8 mouse cellular contexts compared by ENCODE assay signal in the genomic region with DNA sequence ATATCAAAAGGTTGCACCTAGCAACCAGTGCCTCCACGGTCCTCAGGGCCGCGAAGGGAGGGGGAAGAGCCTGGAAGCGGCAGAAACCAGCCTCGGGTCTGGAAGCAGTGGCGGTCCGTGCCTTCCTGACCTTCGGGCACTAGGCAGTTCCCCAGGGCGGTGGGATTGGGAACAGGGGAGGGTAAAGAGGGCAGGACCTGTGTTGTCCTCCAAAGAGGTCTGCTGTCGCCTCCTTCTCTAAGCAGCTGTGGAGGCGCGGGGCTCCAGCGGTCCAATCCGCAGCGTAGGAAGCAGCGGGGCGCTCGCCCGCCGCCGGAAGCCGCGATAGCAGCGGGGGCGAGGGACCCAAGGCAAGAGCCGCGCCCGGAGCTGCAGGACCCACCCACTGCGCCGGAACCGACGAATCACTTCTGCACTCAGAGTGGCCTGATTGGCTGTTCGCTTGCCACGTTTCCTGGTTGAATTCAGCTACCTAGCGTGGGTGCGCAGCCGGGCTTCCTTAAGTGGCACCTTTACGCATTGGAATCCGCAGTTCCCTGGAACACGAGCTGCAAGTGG. TPM values are rescaled to one million over a fixed set of nuclear protein-coding genes. Genes with fewer than 3 reads are reported as not detected.
DNase-seq lines count a peak whose midpoint lies in the region; ATAC-seq and TF ChIP-seq lines count a peak whose summit lies in the region.

TSS of gene Trim68 (minus strand) at position 384 of the 558 bp plus-strand sequence.

- peak within 1 kb of the TSS; percentile 68 for H3K9ac ChIP-seq in CH12.LX (ENCODE audit: insufficient read depth, low read depth)
- peak within 1 kb of the TSS; percentile 73 for H3K9ac ChIP-seq in forebrain, embryonic 13.5 days
- H3K9ac ChIP-seq in liver, postnatal 0 days (replicated peaks), result peak within 1 kb of the TSS; percentile 57
- H3K9ac ChIP-seq in neural tube, embryonic 14.5 days (replicated peaks; ENCODE audit: low read depth, low read length), result peak within 1 kb of the TSS; percentile 74

- in situ Hi-C loops in CH12.LX (cut with MboI; ENCODE audit: low pct_ligation_motif_present, low pct_unique_long_range_greater_than_20kb, low sequenced_read_pairs), result no loop called here

- peaks cover 4 to 24% of the 10 kb centered on the region in 2 experiments for H3K36me3 ChIP-seq in CH12.LX (replicated peaks in 1 of 2; ENCODE audit: control insufficient read depth in 1 of 2, insufficient read depth in 1 of 2, low read length in 1 of 2)
- H3K36me3 ChIP-seq in forebrain, embryonic 13.5 days (ENCODE audit: poor library complexity, severe bottlenecking), result no peaks in the 10 kb centered on the region
- H3K36me3 ChIP-seq in liver, postnatal 0 days (replicated peaks; ENCODE audit: insufficient read depth, low read length), result no peaks in the 10 kb centered on the region
- H3K36me3 ChIP-seq in neural tube, embryonic 14.5 days (ENCODE audit: control insufficient read depth, insufficient read depth, low read length), result no peaks in the 10 kb centered on the region

- H3K27me3 ChIP-seq in CH12.LX (replicated peaks), result no peaks in the 10 kb centered on the region
- no peaks in the 10 kb centered on the region for H3K27me3 ChIP-seq in forebrain, embryonic 13.5 days
- H3K27me3 ChIP-seq in liver, postnatal 0 days (ENCODE audit: insufficient read depth, low read length), result no peaks in the 10 kb centered on the region
- no peaks in the 10 kb centered on the region for H3K27me3 ChIP-seq in neural tube, embryonic 14.5 days (ENCODE audit: control insufficient read depth, insufficient read depth, low read length)

- peak; percentile 93 for DNase-seq in CH12.LX (ENCODE audit: extremely low read depth)
- DNase-seq in heart, postnatal 10 days, result peak; percentile 92 to 93
- peak; percentile 69 for DNase-seq in large intestine, adult 2 months (ENCODE audit: low read depth, low spot score)
- peak; percentile 85 for DNase-seq in liver, postnatal 0 days
- peak; percentile 88 for DNase-seq in testis, postnatal 10 days (ENCODE audit: low spot score)

- no peak for TF ChIP-seq RAD21 in CH12.LX (IDR thresholded peaks at IDR 0.05; ENCODE audit: low read depth, low read length)

- peak; percentile 87 for TF ChIP-seq POLR2A in CH12.LX (IDR thresholded peaks at IDR 0.05; ENCODE audit: low read depth, low read length)

- peak; percentile 86 for ATAC-seq in cerebellum, adult (ENCODE audit: insufficient number of reproducible peaks, low FRiP score, low TSS enrichment)
- peak; percentile 100 for ATAC-seq in forebrain, embryonic 13.5 days
- ATAC-seq in liver, postnatal 0 days, result peak; percentile 99
- peak; percentile 100 for ATAC-seq in neural tube, embryonic 14.5 days (ENCODE audit: low read depth)

- under 1% methylated on average over 39 of the region's 40 CpGs for WGBS in forebrain, embryonic 13.5 days
- WGBS in large intestine, adult 2 months, result under 1% methylated on average over 40 of the region's 40 CpGs
- 1% methylated on average over 33 of the region's 40 CpGs for WGBS in liver, postnatal 0 days (ENCODE audit: insufficient replicate concordance)
- under 1% methylated on average over 34 of the region's 40 CpGs for WGBS in neural tube, embryonic 14.5 days

- H3K4me1 ChIP-seq in CH12.LX (ENCODE audit: control insufficient read depth in 1 of 2, insufficient read depth in 2 of 2), result peaks cover 0 to 13% of the 10 kb centered on the region in 2 experiments; a peak in 1 of 4 replicates
- no peaks in the 10 kb centered on the region; the same call in 1 of the 2 replicates for H3K4me1 ChIP-seq in forebrain, embryonic 13.5 days
- H3K4me1 ChIP-seq in liver, postnatal 0 days (ENCODE audit: insufficient read depth), result no peaks in the 10 kb centered on the region
- H3K4me1 ChIP-seq in neural tube, embryonic 14.5 days (ENCODE audit: control insufficient read depth, insufficient read depth, low read length), result no peaks in the 10 kb centered on the region

- TF ChIP-seq EP300 in CH12.LX (IDR thresholded peaks at IDR 0.05; ENCODE audit: low read length), result no peak
- TF ChIP-seq EP300 in liver, postnatal 0 days (IDR thresholded peaks at IDR 0.05; ENCODE audit: low read depth), result no peak

- dilution Hi-C loops in CH12.LX (cut with MboI; ENCODE audit: extremely low pct_ligation_motif_present, extremely low pct_unique_long_range_greater_than_20kb, low sequenced_read_pairs), result no loop called here

- H3K79me2 ChIP-seq in CH12.LX (replicated peaks; ENCODE audit: control insufficient read depth, extremely low read depth, insufficient read depth, poor library complexity, severe bottlenecking), result no peaks in the 10 kb centered on the region

- no peak for TF ChIP-seq CTCF in CH12.LX (conservative IDR thresholded peaks at IDR 0.05 in 1 of 2, IDR thresholded peaks at IDR 0.05 in 1 of 2; ENCODE audit: low read depth in 2 of 2, low read length in 2 of 2)
- no peak for TF ChIP-seq CTCF in liver, postnatal 0 days (IDR thresholded peaks at IDR 0.05; ENCODE audit: low read depth)

- intact Hi-C loops in heart, postnatal 10 days (cut with DNase I), result no loop called here

- no peaks in the 10 kb centered on the region for H3K9me3 ChIP-seq in CH12.LX (replicated peaks; ENCODE audit: low read length)
- no peaks in the 10 kb centered on the region for H3K9me3 ChIP-seq in forebrain, embryonic 13.5 days (replicated peaks)
- H3K9me3 ChIP-seq in liver, postnatal 0 days (ENCODE audit: low read length), result peaks cover 2% of the 10 kb centered on the region; the same call in 1 of the 2 replicates
- no peaks in the 10 kb centered on the region for H3K9me3 ChIP-seq in neural tube, embryonic 14.5 days (ENCODE audit: control insufficient read depth, low read length)

- peak within 1 kb of the TSS; percentile 68 for H3K4me2 ChIP-seq in CH12.LX (ENCODE audit: insufficient read depth, low read depth, poor library complexity, severe bottlenecking)
- peak within 1 kb of the TSS; percentile 75 for H3K4me2 ChIP-seq in forebrain, embryonic 13.5 days
- H3K4me2 ChIP-seq in liver, postnatal 0 days (ENCODE audit: low read depth, low read length), result peak within 1 kb of the TSS; percentile 84
- H3K4me2 ChIP-seq in neural tube, embryonic 14.5 days (ENCODE audit: low read depth, low read length), result peak within 1 kb of the TSS; percentile 67

- H3K4me3 ChIP-seq in CH12.LX (replicated peaks in 1 of 3; ENCODE audit: low read depth in 2 of 3, low read length in 2 of 3, poor library complexity in 1 of 3), result peak within 1 kb of the TSS; percentile 65 to 73 (median 69)
- H3K4me3 ChIP-seq in forebrain, embryonic 13.5 days, result peak within 1 kb of the TSS; percentile 62
- peak within 1 kb of the TSS; percentile 57 for H3K4me3 ChIP-seq in liver, postnatal 0 days (ENCODE audit: low read depth, low read length)
- H3K4me3 ChIP-seq in neural tube, embryonic 14.5 days (ENCODE audit: low read depth, low read length), result peak within 1 kb of the TSS; percentile 58

- no peak within 1 kb of the TSS for H3K27ac ChIP-seq in CH12.LX (ENCODE audit: insufficient read depth, low read depth)
- peak within 1 kb of the TSS; percentile 48; the same call in 1 of the 2 replicates for H3K27ac ChIP-seq in forebrain, embryonic 13.5 days
- H3K27ac ChIP-seq in liver, postnatal 0 days (ENCODE audit: low read depth), result 0 out of 2 replicates have a peak within 1 kb of the TSS, but pooled peaks have one; percentile 11
- H3K27ac ChIP-seq in neural tube, embryonic 14.5 days (ENCODE audit: low read depth, low read length), result peak within 1 kb of the TSS; percentile 66

TF ChIP-seq in CH12.LX, 34 proteins besides CTCF, POLR2A, EP300 and RAD21 (continues in another document):
- TF ChIP-seq NELFE (IDR thresholded peaks at IDR 0.05; ENCODE audit: low read depth, low read length) (peak; percentile 70; the same call in 1 of the 2 replicates), USF1 (IDR thresholded peaks at IDR 0.05; ENCODE audit: low read depth, low read length) (no peak), ETS1 (conservative IDR thresholded peaks at IDR 0.05; ENCODE audit: low read depth, low read length) (no peak), ZC3H11A (IDR thresholded peaks at IDR 0.05; ENCODE audit: low read depth, low read length) (no peak), MAZ (IDR thresholded peaks at IDR 0.05; ENCODE audit: low read depth, low read length) (peak; percentile 75; the same call in 1 of the 2 replicates), POLR2AphosphoS2 (IDR thresholded peaks at IDR 0.05; ENCODE audit: low read depth, low read length) (no peak), PAX5 (IDR thresholded peaks at IDR 0.05; ENCODE audit: low read length) (no peak), UBTF (IDR thresholded peaks at IDR 0.05; ENCODE audit: low read depth, low read length) (peak; percentile 81; the same call in 1 of the 2 replicates), CHD1 (IDR thresholded peaks at IDR 0.05; ENCODE audit: low read depth, low read length) (no peak), CHD2 (IDR thresholded peaks at IDR 0.05; ENCODE audit: low read length) (peak; percentile 74), SMC3 (IDR thresholded peaks at IDR 0.05; ENCODE audit: low read depth, low read length) (no peak), ELF1 (IDR thresholded peaks at IDR 0.05; ENCODE audit: low read depth, low read length) (peak; percentile 93), USF2 (conservative IDR thresholded peaks at IDR 0.05; ENCODE audit: low read depth, low read length) (no peak), ZMIZ1 (IDR thresholded peaks at IDR 0.05; ENCODE audit: low read depth, low read length) (peak; percentile 51; the same call in 1 of the 2 replicates), TCF12 (IDR thresholded peaks at IDR 0.05; ENCODE audit: low read depth, low read length) (peak; percentile 59; the same call in 1 of the 2 replicates), NRF1 (IDR thresholded peaks at IDR 0.05; ENCODE audit: low read depth, low read length) (peak; percentile 76), JUN (IDR thresholded peaks at IDR 0.05; ENCODE audit: insufficient read depth, low read depth, low read length) (no peak), ZNF384 (IDR thresholded peaks at IDR 0.05; ENCODE audit: low read depth, low read length) (no peak), JUND (conservative IDR thresholded peaks at IDR 0.05; ENCODE audit: low read depth, low read length) (no peak), TBP (conservative IDR thresholded peaks at IDR 0.05; ENCODE audit: low read depth, low read length) (peak; percentile 78; the same call in 1 of the 2 replicates), MAX (IDR thresholded peaks at IDR 0.05; ENCODE audit: low read length) (peak; percentile 83)

RNA-seq across cellular contexts. Expression of gene Trim68, which starts in this region (rescaled TPM):
- total RNA-seq in CH12.LX (2012; rRNA removed) (6.5 and 8.1 TPM in 2 replicates), CH12.LX (2014; rRNA removed) (7.7 and 8.0 TPM in 2 replicates)
- polyA plus RNA-seq in CH12.LX (2012; ENCODE audit: insufficient read length, low read depth), result 10.9 and 11.6 TPM in 2 replicates
- 5.2 and 6.5 TPM in 2 replicates for polyA plus RNA-seq in forebrain, embryonic 13.5 days (2015; fragmentation: Nextera tagmentation; extraction: Ambion mirVana)
- 10 to 100 TPM in 1 of 2 experiments, 1 to 10 TPM in 1; 6.9 to 10.6 TPM for total RNA-seq in heart, postnatal 10 days (2021)
- 6.7 and 9.2 TPM in 2 replicates for polyA plus RNA-seq in large intestine, adult 2 months (2012; rRNA removed)
- 1.4 and 1.7 TPM in 2 replicates for polyA plus RNA-seq in liver, postnatal 0 days (2015; fragmentation: Nextera tagmentation; extraction: Ambion mirVana)
- 8.0 and 8.7 TPM in 2 replicates for polyA plus RNA-seq in neural tube, embryonic 14.5 days (2014; fragmentation: Nextera tagmentation; extraction: Ambion mirVana)
